Mouse (Mus musculus) midbrain, embryonic 16.5 days (tissue): ENCODE measurements around the gene Hist1h3e. TPM values are rescaled to one million over a fixed set of nuclear protein-coding genes. Genes with fewer than 3 reads are reported as not detected.
"Not testable (repeated sequence)": the region's sequence is repeated elsewhere in the genome, so short reads cannot be mapped to it uniquely, and the experiment has no call there.

Experiments used
- ATAC-seq: fragments of 200-750 bp; cut with Nextera tagmentation; 2 replicates; pipeline ENCODE4 v1.8.0; 2017; ENCODE audit warnings: moderate TSS enrichment
- H3K27ac ChIP-seq: fragments of 300-500 bp; sonication (generic); 2 replicates; pipeline ENCODE4 v1.5.1; 2014; ENCODE audit warnings: mild to moderate bottlenecking, low read length, mixed read lengths
- H3K27me3 ChIP-seq: fragments of 300-500 bp; sonication (generic); 2 replicates; pipeline ENCODE4 v1.6.1; 2014; ENCODE audit warnings: low read depth, low read length, mixed read lengths; ENCODE audit not compliant: control insufficient read depth, insufficient read depth
- H3K36me3 ChIP-seq: fragments of 300-500 bp; sonication (generic); 2 replicates; pipeline ENCODE4 v1.6.1; 2014; ENCODE audit warnings: mild to moderate bottlenecking, low read length, moderate library complexity, mixed read lengths; ENCODE audit not compliant: control insufficient read depth, insufficient read depth
- H3K4me1 ChIP-seq: fragments of 300-500 bp; sonication (generic); 2 replicates; pipeline ENCODE4 v1.6.1; 2014; ENCODE audit warnings: mild to moderate bottlenecking, low read length, mixed read lengths; ENCODE audit not compliant: control insufficient read depth, insufficient read depth
- H3K4me2 ChIP-seq: fragments of 300-500 bp; sonication (generic); 2 replicates; pipeline ENCODE4 v1.6.1; 2014; ENCODE audit warnings: mild to moderate bottlenecking, low read length, mixed read lengths
- H3K4me3 ChIP-seq: fragments of 300-500 bp; sonication (generic); 2 replicates; pipeline ENCODE4 v1.5.1; 2014; ENCODE audit warnings: low read depth, mild to moderate bottlenecking, low read length, moderate library complexity, mixed read lengths
- H3K9ac ChIP-seq: fragments of 300-500 bp; sonication (generic); 2 replicates; pipeline ENCODE4 v1.6.1; 2014; ENCODE audit warnings: low read depth, low read length, mixed read lengths
- H3K9me3 ChIP-seq: fragments of 300-500 bp; sonication (generic); replicated peaks from 2 replicates; pipeline ENCODE4 v1.6.1; 2014; ENCODE audit warnings: mild to moderate bottlenecking, low read length, mixed read lengths; ENCODE audit not compliant: control insufficient read depth, poor library complexity, severe bottlenecking
- WGBS: fragments of 180-500 bp; shearing (Covaris S2); extraction: QIAGEN DNeasy Blood & Tissue Kit; methylation state at CpG from one replicate; pipeline ENCODE4 v1.1.7; 2014; 5-methylcytosine and 5-hydroxymethylcytosine counted together
- polyA plus RNA-seq: library from polyadenylated mRNA; unstranded; fragments of >200 nt; fragmentation: Nextera tagmentation; extraction: Ambion mirVana; gene quantifications from 2 replicates; pipeline ENCODE4 v1.2.1, GENCODE M21; 2015

The Hist1h3e gene
- polyA plus RNA-seq, 1 experiment from 2014 or later, result 1.0 TPM

DNA sequence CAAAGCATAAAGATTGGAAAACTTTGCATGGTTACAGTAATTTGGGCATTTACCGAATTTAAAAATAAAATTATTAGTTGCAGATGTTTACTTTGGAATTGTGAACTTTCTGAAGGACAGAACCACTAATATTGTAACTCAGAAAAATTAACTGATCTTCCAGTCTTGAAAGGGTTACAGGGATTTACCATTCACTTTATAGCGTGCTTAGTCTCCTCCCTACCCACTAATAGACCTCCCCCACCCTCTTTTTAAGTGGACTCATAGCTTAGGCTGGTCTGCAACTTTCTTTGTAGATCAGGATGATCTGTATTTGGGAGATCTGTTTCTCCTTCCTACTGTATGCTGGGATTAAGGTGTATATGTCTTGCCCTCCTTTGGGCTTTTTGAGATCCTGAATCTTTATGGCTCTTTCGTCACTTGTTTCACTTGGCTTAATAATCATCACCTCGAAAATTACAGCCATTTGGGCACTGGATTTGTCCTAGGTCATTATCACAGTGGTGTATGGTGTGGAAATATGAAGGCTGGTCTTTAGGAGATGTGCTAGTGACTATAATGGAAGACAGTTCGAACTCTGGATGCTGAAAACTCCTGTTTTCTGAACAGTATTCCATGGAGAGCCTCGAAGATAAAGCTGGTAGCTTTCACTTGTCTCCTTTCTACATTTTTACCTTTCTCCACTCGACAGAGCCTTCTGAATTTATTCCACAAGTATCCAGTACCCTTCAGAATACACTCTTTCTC is 25.9 kb downstream of the Hist1h3e start:
- H3K9me3 ChIP-seq, result no peaks in the 10 kb centered on the region
- ATAC-seq, result no peak
- H3K4me1 ChIP-seq, result peaks cover 27% of the 10 kb centered on the region
- H3K27me3 ChIP-seq, result no peaks in the 10 kb centered on the region
- no peak overlapping the region for H3K4me3 ChIP-seq
- H3K36me3 ChIP-seq, result no peaks in the 10 kb centered on the region
- H3K27ac ChIP-seq, result no peak overlapping the region
- peak overlapping the region; percentile 17; the same call in 1 of the 2 replicates for H3K4me2 ChIP-seq
- H3K9ac ChIP-seq, result no peak overlapping the region
- 19% methylated on average over 7 of the region's 7 CpGs for WGBS

DNA sequence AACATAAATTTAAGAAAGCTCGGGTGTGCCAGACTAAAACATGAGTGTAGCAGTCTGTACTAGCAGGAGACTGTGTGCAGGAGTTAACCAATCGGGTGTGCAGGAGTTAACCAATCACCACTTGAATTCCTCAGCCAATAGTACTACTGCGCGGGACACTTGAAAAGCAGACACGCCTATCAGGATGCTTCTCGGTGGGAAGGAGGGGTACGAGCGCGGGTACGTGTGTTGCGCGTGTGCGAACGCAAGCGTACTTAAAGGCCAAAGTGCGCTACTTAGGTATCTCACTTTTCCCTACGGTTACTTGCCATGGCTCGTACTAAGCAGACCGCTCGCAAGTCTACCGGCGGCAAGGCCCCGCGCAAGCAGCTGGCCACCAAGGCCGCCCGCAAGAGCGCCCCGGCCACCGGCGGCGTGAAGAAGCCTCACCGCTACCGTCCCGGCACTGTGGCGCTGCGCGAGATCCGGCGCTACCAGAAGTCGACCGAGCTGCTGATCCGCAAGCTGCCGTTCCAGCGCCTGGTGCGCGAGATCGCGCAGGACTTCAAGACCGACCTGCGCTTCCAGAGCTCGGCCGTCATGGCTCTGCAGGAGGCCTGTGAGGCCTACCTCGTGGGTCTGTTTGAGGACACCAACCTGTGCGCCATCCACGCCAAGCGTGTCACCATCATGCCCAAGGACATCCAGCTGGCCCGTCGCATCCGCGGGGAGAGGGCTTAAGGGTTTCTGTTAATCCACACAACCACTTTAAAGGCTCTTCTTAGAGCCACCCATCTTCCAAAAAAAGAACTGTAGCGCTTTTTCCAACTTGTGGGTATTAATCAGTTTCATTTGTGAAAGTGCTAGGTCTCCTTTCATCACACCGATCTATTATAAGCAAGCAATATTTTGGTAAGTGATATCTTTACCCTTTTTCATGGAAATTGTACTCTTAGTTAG is 26.8 kb downstream of the Hist1h3e start, which contains the start of gene Hist1h3g:
Gene Hist1h3g, plus strand, starts transcription at position 286 of the 939 bp plus-strand sequence.
- peak; percentile 90 for ATAC-seq
- WGBS, result under 1% methylated on average over 49 of the region's 62 CpGs

DNA sequence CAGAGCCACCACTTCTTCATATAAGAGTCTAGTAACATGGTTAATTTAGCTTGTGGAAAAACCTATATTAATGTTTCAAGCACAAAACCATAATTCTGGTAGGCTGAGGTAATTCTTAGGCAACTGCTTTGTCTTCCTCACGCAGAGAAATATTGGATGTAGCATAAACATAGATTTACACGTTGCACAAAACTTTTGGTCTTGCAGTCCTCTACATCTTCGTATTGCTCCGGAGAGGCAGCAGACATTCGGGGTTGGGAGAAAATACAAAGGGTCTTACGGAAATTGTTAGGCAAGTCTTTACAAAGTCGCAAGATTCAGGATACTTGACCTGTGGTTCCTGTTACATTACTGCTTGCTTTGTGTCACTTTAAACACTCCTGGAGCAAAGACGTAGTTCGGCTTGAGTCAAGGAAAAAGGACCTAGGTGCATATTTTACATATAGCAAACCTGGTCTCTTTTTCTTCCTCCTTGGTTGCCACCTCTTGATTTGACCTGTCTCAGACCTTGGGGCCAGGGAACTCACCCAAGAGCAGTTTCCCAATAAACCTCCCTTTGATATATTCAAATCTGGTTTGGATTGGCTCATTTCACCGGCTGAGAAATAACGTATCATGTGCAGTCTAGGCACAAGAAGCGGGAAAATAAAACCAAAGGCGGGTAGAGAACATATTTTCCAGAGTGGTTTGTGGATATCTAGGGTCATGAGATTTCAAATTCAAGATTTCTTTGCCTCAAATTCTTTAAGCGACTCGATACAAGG is 27.6 kb downstream of the Hist1h3e start:
- Histone ChIP-seq H3K27ac (peak overlapping the region; percentile 54; the same call in 1 of the 2 replicates), H3K4me3 (peak overlapping the region; percentile 48), H3K4me2 (peak overlapping the region; percentile 71), H3K9me3 (no peaks in the 10 kb centered on the region), H3K36me3 (no peaks in the 10 kb centered on the region), H3K4me1 (peaks cover 31% of the 10 kb centered on the region), H3K9ac (0 out of 2 replicates have a peak overlapping the region, but pooled peaks have one; percentile 1), H3K27me3 (no peaks in the 10 kb centered on the region)
- WGBS, result under 1% methylated on average over 15 of the region's 15 CpGs
- ATAC-seq, result no peak

More for the DNA sequence above, 26.8 kb downstream of the Hist1h3e start, which contains the start of gene Hist1h3g:
- not testable (repeated sequence) for H3K9me3 ChIP-seq, H3K36me3 ChIP-seq, H3K27me3 ChIP-seq
- peak within 1 kb of the TSS; percentile 54; the same call in 1 of the 2 replicates for H3K27ac ChIP-seq
- H3K4me3 ChIP-seq, result peak within 1 kb of the TSS; percentile 48
- H3K9ac ChIP-seq, result 0 out of 2 replicates have a peak within 1 kb of the TSS, but pooled peaks have one; percentile 30
- peaks cover 27% of the 10 kb centered on the region for H3K4me1 ChIP-seq
- peak within 1 kb of the TSS; percentile 71 for H3K4me2 ChIP-seq

DNA sequence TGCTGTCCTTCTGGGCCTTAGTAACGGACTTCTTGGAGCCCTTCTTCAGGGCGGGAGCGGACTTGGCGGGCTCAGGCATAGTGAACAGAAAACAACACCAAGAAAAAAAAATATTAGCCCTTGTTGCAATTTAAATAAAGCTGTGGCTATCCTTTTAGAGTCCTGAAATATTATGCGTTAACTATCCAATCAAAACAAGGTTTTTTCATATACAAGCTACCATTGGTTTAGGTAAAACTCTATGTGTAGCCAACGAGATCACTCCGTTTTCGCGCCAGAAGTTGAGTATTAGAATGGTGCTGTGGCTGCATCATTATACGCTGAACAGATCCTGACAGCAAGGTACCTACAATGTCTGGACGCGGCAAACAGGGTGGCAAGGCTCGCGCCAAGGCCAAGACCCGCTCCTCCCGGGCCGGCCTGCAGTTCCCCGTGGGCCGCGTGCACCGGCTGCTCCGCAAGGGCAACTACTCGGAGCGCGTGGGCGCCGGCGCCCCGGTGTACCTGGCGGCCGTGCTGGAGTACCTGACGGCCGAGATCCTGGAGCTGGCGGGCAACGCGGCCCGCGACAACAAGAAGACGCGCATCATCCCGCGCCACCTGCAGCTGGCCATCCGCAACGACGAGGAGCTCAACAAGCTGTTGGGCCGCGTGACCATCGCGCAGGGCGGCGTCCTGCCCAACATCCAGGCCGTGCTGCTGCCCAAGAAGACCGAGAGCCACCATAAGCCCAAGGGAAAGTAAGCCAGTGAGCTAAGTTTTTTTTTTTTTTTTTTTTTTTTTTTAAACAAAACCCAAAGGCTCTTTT is 28.4 kb downstream of the Hist1h3e start, which contains the start of gene Hist1h2af:
Gene Hist1h2af, plus strand, starts transcription at position 347 of the 808 bp plus-strand sequence.
- peak within 1 kb of the TSS; percentile 48 for H3K4me3 ChIP-seq
- H3K36me3 ChIP-seq, H3K27me3 ChIP-seq, H3K9me3 ChIP-seq: not testable (repeated sequence)
- H3K4me2 ChIP-seq, result peak within 1 kb of the TSS; percentile 71
- peaks cover 31% of the 10 kb centered on the region for H3K4me1 ChIP-seq
- WGBS, result under 1% methylated on average over 23 of the region's 53 CpGs
- 0 out of 2 replicates have a peak within 1 kb of the TSS, but pooled peaks have one; percentile 1 for H3K9ac ChIP-seq
- peak; percentile 33; the same call in 1 of the 2 replicates for ATAC-seq
- peak within 1 kb of the TSS; percentile 75 for H3K27ac ChIP-seq

DNA sequence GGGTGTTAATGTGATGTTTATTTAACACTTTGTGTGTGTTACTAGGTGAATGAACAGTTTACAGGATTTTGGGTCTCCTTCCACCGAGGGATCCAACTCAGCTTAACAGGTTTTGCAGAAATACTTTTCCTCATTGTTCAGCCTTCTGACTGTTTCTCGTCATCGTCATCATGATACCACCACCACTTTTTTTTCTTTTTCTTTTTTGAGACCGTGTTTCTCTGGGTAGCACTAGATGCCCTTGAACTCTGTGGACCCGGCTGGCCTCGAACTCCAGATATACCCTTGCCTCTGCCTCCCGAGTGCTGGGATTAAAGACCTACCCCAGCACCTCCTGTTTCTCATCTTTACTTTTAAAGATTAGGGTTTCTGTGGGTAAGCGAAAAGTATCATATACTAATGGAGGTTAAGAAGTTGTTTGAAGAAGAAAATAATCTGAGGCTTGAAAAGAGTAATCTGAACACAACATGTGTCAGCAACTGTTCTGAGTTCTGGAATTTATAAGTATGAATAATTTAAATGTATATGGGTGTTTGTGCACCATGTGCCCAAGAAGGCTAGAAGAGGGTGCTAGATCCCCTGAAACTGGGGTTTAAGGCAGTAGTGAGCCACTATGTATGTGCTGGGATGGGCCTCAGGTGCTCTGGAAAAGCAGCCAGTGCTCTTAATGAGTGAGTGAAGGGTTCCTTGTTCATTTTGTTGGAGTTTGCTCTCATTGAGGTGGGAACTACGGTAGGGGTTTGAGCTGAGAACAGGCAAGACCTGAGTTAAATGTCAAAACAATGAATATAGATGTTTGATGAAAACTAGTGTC is 29.7 kb downstream of the Hist1h3e start:
- Histone ChIP-seq H3K4me1 (peaks cover 31% of the 10 kb centered on the region), H3K27me3 (no peaks in the 10 kb centered on the region), H3K4me2 (peak overlapping the region; percentile 71), H3K9ac (0 out of 2 replicates have a peak overlapping the region, but pooled peaks have one; percentile 77), H3K27ac (peak overlapping the region; percentile 97), H3K36me3 (no peaks in the 10 kb centered on the region), H3K4me3 (peak overlapping the region; percentile 60), H3K9me3 (no peaks in the 10 kb centered on the region)
- WGBS, result 19% methylated on average over 9 of the region's 9 CpGs
- ATAC-seq, result no peak

DNA sequence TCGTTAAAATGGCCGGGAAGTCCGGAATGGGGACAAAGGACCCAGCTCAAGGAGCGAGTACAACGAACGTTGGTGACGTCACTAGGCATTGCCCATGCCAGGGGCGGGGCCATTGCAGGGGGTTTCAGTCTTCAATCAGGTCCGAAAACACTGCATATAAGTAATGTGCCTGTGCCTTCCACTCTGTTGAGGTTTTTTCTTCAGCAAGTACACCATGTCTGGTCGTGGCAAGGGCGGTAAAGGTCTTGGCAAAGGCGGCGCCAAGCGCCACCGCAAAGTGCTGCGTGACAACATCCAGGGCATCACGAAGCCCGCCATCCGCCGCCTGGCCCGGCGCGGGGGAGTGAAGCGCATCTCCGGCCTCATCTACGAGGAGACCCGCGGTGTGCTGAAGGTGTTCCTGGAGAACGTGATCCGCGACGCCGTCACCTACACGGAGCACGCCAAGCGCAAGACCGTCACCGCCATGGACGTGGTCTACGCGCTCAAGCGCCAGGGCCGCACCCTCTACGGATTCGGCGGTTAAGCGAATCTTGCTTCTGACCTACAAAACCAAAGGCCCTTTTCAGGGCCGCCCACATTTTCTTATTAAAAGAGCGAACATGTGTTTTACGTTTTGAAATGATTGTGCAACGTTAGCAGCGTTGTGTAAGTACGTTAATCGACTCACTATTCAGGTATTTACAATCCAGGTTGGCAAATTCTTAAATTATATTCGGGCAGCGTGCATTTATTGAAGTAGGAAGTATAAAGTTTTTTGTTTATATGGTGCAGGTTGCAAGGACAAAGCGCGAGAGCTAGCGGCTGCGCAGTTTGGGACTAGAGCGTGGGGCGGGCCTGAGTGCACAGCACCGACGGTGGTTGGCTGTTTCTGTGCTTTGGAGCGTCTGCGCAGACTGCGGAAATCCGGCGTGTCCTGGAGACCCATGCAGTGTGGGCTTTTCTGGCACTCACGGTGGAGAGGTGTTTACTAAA is 31.0 kb downstream of the Hist1h3e start, which contains the start of gene Hist1h4h:
Gene Hist1h4h, plus strand, starts transcription at position 150 of the 975 bp plus-strand sequence.
- Histone ChIP-seq H3K4me3 (peak within 1 kb of the TSS; percentile 60), H3K36me3 (no peaks in the 10 kb centered on the region), H3K4me1 (peaks cover 34% of the 10 kb centered on the region), H3K27ac (peak within 1 kb of the TSS; percentile 97), H3K9me3 (no peaks in the 10 kb centered on the region), H3K4me2 (peak within 1 kb of the TSS; percentile 71), H3K27me3 (no peaks in the 10 kb centered on the region), H3K9ac (peak within 1 kb of the TSS; percentile 77)
- WGBS, result under 1% methylated on average over 50 of the region's 70 CpGs
- ATAC-seq, result peak; percentile 92
